Mouse (Mus musculus) retina, embryonic 14.5 days (tissue): ENCODE results near the gene Trp53inp2.

ENCODE experiments used
- DNase-seq: peaks from one replicate; pipeline ENCODE4 v3.0.0-alpha.2; 2015; ENCODE audit warnings: low spot score

Trp53inp2 gene

GRCm38 (mm10) chr2:155380261-155381059 is at the start of gene Trp53inp2:
Gene Trp53inp2 (plus strand): TSS chr2:155381059.
- DNase-seq = no peak

DNA sequence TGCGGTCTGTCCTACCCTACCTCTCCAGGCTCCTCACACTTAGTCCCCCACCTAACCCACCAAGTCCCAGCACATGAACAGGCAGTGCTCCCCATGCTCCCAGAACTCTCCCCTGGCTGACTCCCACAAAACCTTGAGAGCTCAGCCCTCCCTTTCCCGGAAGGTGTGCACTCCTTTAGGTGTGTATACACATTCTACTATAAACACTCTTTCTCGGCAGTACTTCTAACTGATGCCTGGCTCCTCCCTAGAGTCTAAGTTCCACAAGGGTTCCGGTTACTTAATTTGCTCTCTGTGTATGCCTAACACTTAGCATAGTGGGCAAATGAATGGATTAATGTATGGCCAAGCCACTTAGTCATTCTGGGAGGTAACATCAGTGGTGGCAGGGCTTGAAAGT is 49.5 kb upstream of the Trp53inp2 start:
- DNase-seq = no peak

GRCm38 (mm10) chr2:155333421-155333820 is 47.4 kb upstream of the Trp53inp2 start:
- DNase-seq = no peak

- DNase-seq = no peak
Observed at GRCm38 (mm10) chr2:155335231-155335630, 45.6 kb upstream of the Trp53inp2 start.

- DNase-seq = no peak
Observed at GRCm38 (mm10) chr2:155336254-155336653, 44.6 kb upstream of the Trp53inp2 start.

DNA sequence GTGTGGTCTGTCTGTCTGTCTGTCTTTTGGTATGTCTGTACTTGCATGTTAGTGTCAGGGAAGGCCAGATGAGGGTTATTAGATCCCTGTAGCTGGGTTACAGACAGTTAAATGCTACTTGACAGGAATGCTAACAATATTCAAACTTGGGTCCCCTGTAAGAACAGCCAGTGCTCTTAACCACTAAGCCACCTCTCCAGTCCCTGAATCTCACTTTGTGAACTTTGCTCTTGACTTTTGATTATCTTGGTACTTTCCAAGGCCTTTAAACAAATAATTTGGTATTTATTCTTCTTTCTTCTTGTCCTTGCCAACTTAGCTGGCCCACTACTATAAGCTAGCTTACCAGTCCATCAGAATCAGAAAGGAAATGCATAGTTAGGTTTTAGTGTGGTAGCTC is 40.7 kb upstream of the Trp53inp2 start:
- no peak for DNase-seq

DNA sequence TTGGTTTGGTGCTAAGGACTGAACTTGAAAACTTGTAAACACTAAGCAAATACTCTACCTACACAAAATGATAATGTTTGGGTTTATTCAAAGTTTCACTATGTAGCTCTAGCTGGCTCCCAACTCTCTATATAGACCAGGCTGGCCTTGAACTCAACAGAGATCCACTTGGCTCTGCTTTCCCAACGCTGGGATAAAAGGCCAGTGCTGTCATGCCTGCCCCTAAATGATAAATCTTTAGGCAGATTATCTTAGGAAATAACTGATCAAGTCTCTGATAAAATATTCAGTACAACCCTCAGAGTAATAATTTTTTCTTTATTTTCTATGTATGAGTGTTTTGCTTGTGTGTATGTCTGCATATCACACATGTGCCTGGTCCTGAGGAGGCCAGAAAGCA is 34.2 kb upstream of the Trp53inp2 start:
- no peak for DNase-seq

GRCm38 (mm10) chr2:155354402-155354801 is 26.5 kb upstream of the Trp53inp2 start:
- DNase-seq = no peak

DNA sequence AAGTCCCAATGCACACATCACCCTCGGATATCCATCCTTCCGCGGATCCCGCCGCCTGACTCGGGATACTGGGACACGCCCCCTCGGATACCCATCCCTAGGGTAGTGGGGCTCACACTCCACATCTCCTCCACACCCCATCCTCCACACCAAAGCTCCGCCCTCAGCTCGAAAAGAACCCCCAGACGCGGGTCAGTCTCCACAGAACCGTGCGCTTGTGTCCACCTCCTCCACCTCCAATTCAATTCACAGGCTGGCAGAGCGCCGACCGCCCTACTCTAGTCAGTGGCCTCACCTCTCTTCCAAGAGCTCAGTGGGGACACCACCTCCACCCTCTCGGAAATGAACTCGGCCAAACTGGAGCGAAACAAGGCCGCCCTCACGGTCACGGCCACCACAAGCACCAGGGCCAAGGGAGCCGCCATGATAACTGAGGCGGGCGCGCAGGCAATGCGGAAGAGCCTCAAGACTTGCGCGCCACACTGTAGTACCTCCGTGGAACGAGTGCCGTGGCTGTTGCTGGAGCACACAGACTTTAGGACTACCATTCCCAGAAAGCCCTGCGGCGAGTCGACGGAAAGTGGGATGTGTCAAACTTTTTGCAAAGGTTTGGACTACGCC is 23.8 kb upstream of the Trp53inp2 start, which contains the start of gene Pigu:
Gene Pigu, minus strand, starts transcription at position 460 of the 621 bp plus-strand sequence.
- peak; percentile 97 for DNase-seq

DNA sequence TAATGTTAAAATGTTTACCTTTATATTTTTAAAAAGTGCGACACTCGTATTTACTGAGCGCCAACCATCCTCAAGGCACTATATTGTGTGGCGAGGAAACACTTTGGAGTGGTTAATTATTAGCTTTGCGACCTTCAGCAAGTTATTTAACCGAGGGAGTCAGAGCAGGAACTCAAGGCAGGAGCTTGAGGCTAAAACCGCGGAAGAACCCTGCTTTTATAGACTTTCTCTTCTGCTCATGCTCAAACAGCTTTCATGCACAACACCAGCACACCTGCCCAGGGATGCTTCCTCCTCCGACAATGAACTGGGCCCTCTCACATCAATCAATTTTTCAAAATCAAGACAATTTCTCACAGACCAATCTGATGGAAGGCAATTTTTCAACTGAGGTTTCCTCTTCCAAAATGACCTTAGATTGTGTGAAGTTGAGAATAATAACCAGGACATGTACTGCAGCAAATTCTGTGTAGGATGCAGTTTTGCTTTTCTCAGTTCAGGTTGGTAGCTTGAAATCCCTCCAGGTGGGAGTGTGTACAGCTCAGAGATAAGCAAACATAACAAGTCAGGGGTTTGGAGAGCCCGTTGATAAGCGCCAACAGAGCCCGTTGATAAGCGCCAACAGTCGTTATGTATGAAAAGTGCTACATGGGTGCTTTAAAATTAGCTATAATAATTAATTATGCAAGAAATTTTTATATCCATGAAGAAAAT is 23.0 kb upstream of the Trp53inp2 start:
- no peak for DNase-seq

- no peak for DNase-seq
Observed at GRCm38 (mm10) chr2:155367635-155368284, 13.1 kb upstream of the Trp53inp2 start.

- no peak for DNase-seq
Observed at GRCm38 (mm10) chr2:155369333-155369883, 11.5 kb upstream of the Trp53inp2 start.

- DNase-seq = no peak
Observed at GRCm38 (mm10) chr2:155372451-155372850, 8.4 kb upstream of the Trp53inp2 start.

DNA sequence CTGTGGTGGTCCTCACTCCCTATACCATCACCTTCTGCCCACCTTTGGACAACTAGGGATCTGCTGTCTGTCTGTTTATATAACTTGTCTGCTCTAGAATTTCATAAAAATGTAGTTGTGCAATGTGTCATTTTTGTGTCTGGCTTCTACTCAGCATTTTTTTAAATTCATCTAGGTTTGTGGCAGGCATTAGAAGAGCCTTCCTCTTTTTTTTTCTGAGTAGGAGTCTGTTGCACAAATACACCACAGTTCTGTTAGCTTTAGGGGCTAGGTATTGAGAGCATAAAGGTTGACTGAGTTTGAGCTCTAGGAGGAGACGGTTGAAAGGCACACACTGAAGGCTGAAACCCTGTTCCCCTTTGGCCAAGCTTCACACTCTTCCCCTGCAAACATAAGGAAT is 7.6 kb upstream of the Trp53inp2 start:
- DNase-seq = no peak

GRCm38 (mm10) chr2:155373886-155374285 is 7.0 kb upstream of the Trp53inp2 start:
- DNase-seq = no peak

DNA sequence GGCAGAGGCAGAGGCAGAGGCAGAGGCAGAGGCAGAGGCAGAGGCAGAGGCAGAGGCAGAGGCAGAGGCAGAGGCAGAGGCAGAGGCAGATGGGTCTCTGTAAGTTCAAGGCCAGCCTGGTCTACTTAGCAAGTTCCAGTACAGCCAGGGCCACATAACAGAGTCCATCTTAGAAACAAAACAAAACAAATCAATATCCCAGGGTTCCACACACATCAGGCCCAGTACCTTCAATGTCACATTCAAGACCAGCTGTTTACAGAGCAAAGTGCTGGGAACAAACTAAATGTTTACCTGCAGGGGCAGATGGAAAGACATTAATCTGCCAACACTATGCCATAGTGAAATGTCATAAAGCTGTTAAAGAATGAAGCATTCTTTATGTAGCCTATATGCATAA is 6.3 kb upstream of the Trp53inp2 start:
- DNase-seq = no peak

DNA sequence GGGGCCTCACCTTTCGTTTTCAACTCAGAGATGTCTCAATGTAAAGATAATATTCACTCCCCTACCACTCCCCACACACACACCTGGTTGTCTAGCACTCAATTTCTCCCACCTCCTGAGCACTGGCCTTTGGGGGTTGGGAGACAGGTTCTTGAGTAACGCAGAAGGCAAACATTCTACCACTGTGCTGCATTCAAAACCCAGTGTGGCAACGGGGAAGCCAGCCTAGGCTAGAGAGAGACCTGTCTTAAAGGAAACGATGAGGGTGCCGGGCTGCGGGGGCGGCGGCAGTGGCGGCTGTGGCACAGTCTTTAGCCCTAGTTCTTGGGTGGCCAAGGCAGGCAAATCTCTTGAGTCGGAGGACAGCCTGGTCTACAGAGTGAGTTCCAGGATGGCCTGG is 4.7 kb upstream of the Trp53inp2 start:
- DNase-seq = no peak

- DNase-seq = no peak
Observed at GRCm38 (mm10) chr2:155381060-155381437, 190 bp downstream of the Trp53inp2 start.

DNA sequence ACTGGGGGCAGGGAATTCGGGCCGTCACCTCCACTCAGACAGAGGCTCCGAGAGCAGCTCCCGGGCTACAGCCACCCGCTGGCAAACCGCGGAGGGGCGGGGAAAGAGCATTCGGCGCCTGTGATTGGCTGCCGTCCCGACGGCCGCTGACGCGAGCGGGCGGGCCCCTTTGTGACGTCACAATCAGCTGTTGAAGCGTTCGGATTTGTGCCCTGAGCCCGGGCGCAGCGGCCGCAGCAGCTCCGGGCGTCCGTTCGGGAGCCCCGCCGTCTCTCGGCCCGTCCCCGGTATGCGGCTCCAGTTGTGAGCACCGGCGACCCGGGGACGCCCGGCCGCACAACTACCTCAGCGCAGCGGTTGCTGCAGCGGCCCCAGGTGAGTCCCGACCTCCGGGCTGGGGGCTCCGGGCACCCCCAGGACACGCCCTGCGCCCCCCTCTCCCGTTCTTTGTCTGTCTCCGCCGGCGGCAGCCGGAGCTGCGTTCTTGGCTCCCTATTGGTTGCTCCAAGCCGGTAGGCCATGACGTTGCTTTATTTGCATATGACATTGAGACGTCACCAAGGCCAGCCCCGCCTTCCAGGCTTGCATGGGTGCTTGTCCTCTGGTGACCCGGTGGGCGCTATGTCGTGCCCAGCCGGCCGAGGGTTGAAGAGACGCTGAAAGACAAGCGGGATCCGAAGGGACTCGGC is 928 bp downstream of the Trp53inp2 start:
- peak; percentile 98 for DNase-seq

DNA sequence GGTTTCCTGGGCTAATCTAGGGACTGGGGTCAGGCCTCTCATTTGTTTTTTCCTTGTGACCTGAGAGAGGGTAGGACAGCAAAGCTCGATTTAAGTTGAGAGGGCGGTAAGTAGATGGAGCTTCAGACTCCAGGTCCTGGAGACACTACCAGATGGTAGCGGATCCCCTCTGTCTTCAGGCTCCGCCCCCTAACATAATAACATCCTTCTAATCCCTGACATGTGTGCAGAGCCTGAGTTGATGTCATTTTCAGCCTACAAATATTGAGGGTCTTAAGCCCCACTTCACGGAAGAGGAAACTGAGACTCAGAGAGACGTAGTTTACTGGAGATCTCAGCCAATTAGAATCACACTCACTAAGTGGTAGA is 1.5 kb downstream of the Trp53inp2 start:
- no peak for DNase-seq

- no peak for DNase-seq
Observed at GRCm38 (mm10) chr2:155382791-155383438, 2.1 kb downstream of the Trp53inp2 start.
